Mouse (Mus musculus) neural tube, embryonic 13.5 days (tissue): ENCODE data around the gene Vwa7. TPM values are rescaled to one million over a fixed set of nuclear protein-coding genes. Genes with fewer than 3 reads are reported as not detected.
A peak's percentile ranks its signal among the peaks of the same experiment; 100 is the strongest.
"Not testable (repeated sequence)": the region's sequence is repeated elsewhere in the genome, so short reads cannot be mapped to it uniquely, and the experiment has no call there.

Experiments used
- ATAC-seq: fragments of 200-750 bp; cut with Nextera tagmentation; 2 replicates; pipeline ENCODE4 v1.8.0; 2017; ENCODE audit warnings: low read depth, mild to moderate bottlenecking, moderate TSS enrichment, moderate library complexity
- H3K27ac ChIP-seq: fragments of 300-500 bp; sonication (generic); replicated peaks from 2 replicates; pipeline ENCODE4 v1.5.1; 2015; ENCODE audit warnings: moderate library complexity, mild to moderate bottlenecking, inconsistent platforms
- H3K27me3 ChIP-seq: fragments of 300-500 bp; sonication (generic); 2 replicates; pipeline ENCODE4 v1.6.1; 2015; ENCODE audit warnings: mild to moderate bottlenecking, inconsistent platforms
- H3K36me3 ChIP-seq: fragments of 300-500 bp; sonication (generic); 2 replicates; pipeline ENCODE4 v1.6.1; 2015; ENCODE audit warnings: mild to moderate bottlenecking, inconsistent platforms
- H3K4me1 ChIP-seq: fragments of 300-500 bp; sonication (generic); replicated peaks from 2 replicates; pipeline ENCODE4 v1.6.1; 2015; ENCODE audit warnings: inconsistent platforms
- H3K4me2 ChIP-seq: fragments of 300-500 bp; sonication (generic); 2 replicates; pipeline ENCODE4 v1.6.1; 2015; ENCODE audit warnings: inconsistent platforms, mild to moderate bottlenecking, moderate library complexity
- H3K4me3 ChIP-seq: fragments of 300-500 bp; sonication (generic); 2 replicates; pipeline ENCODE4 v1.5.1; 2015; ENCODE audit warnings: mild to moderate bottlenecking, inconsistent platforms
- H3K9ac ChIP-seq: fragments of 300-500 bp; sonication (generic); 2 replicates; pipeline ENCODE4 v1.6.1; 2015; ENCODE audit warnings: moderate library complexity, mild to moderate bottlenecking, inconsistent platforms
- H3K9me3 ChIP-seq: fragments of 300-500 bp; sonication (generic); 2 replicates; pipeline ENCODE4 v1.6.1; 2016; ENCODE audit warnings: inconsistent platforms
- WGBS: fragments of 180-500 bp; shearing (Covaris S2); methylation state at CpG from one replicate; pipeline ENCODE4 v1.1.7; 2015; 5-methylcytosine and 5-hydroxymethylcytosine counted together
- polyA plus RNA-seq: library from polyadenylated mRNA; unstranded; fragments of >200 nt; fragmentation: Nextera tagmentation; extraction: Ambion mirVana; gene quantifications from 2 replicates; pipeline ENCODE4 v1.2.1, GENCODE M21; 2015

The Vwa7 gene
- polyA plus RNA-seq, result 0.17 and 0.18 TPM in 2 replicates

GRCm38 (mm10) chr17:35016376-35016775 lies at the start of gene Vwa7:
TSS of gene Vwa7 (plus strand) at chr17:35016579.
- H3K9ac ChIP-seq, result peak within 1 kb of the TSS; percentile 31; the same call in 1 of the 2 replicates
- H3K4me3 ChIP-seq, result no peak within 1 kb of the TSS
- H3K4me1 ChIP-seq, result peaks cover 17% of the 10 kb centered on the region
- H3K4me2 ChIP-seq, result no peak within 1 kb of the TSS
- peak; percentile 34; the same call in 1 of the 2 replicates for ATAC-seq
- no peaks in the 10 kb centered on the region for H3K27me3 ChIP-seq
- peaks cover 64% of the 10 kb centered on the region for H3K36me3 ChIP-seq
- no peaks in the 10 kb centered on the region for H3K9me3 ChIP-seq
- WGBS, result 61% methylated on average over 12 of the region's 12 CpGs
- no peak within 1 kb of the TSS for H3K27ac ChIP-seq

- H3K4me1 ChIP-seq, H3K9me3 ChIP-seq, H3K4me2 ChIP-seq, ATAC-seq, H3K4me3 ChIP-seq, H3K36me3 ChIP-seq, H3K9ac ChIP-seq, H3K27ac ChIP-seq: not testable (repeated sequence)
- H3K27me3 ChIP-seq, result peaks cover 57% of the 10 kb centered on the region
- 67% methylated on average over 8 of the region's 11 CpGs for WGBS
These were observed 46.6 kb upstream of the Vwa7 start, which contains the start of gene Gm20481 for GRCm38 (mm10) chr17:34969822-34970221. TSS of gene Gm20481 (plus strand) at chr17:34969912.

GRCm38 (mm10) chr17:34970850-34971249 lies 45.5 kb upstream of the Vwa7 start:
- H3K4me2 ChIP-seq, H3K36me3 ChIP-seq, H3K9me3 ChIP-seq, H3K27ac ChIP-seq, H3K4me1 ChIP-seq, H3K4me3 ChIP-seq, H3K9ac ChIP-seq, ATAC-seq: not testable (repeated sequence)
- H3K27me3 ChIP-seq, result peaks cover 48% of the 10 kb centered on the region
- 30% methylated on average over 26 of the region's 37 CpGs for WGBS

- H3K27ac ChIP-seq, H3K9me3 ChIP-seq, H3K9ac ChIP-seq, H3K36me3 ChIP-seq, H3K4me1 ChIP-seq: not testable (repeated sequence)
- Histone ChIP-seq H3K4me3 (peak overlapping the region; percentile 40), H3K27me3 (peaks cover 46% of the 10 kb centered on the region), H3K4me2 (peak overlapping the region; percentile 78)
- WGBS, result under 1% methylated on average over 22 of the region's 43 CpGs
- peak; percentile 45; the same call in 1 of the 2 replicates for ATAC-seq
These were observed 44.7 kb upstream of the Vwa7 start for GRCm38 (mm10) chr17:34971694-34972068.

GRCm38 (mm10) chr17:34972069-34972749 lies 44.2 kb upstream of the Vwa7 start, which contains the start of the genes Hspa1a and Hspa1l:
TSS of gene Hspa1a (minus strand) at chr17:34972156.
TSS of gene Hspa1l (plus strand) at chr17:34972703.
- whole genome bisulfite sequencing, result 1% methylated on average over 29 of the region's 33 CpGs
- Histone ChIP-seq H3K4me2 (peak within 1 kb of the TSS; percentile 78), H3K4me3 (peak within 1 kb of the TSS; percentile 40), H3K27me3 (peaks cover 45% of the 10 kb centered on the region), H3K9ac (peak within 1 kb of the TSS; percentile 58)
- H3K4me1 ChIP-seq, H3K36me3 ChIP-seq, H3K27ac ChIP-seq, H3K9me3 ChIP-seq: not testable (repeated sequence)
- peak; percentile 92 for ATAC-seq

GRCm38 (mm10) chr17:34975581-34976492 lies 40.5 kb upstream of the Vwa7 start:
- peaks cover 16% of the 10 kb centered on the region for H3K27me3 ChIP-seq
- H3K9ac ChIP-seq, result no peak overlapping the region
- H3K36me3 ChIP-seq, result no peaks in the 10 kb centered on the region
- H3K4me3 ChIP-seq, result no peak overlapping the region
- H3K9me3 ChIP-seq, result no peaks in the 10 kb centered on the region
- H3K4me2 ChIP-seq, result no peak overlapping the region
- H3K27ac ChIP-seq, result no peak overlapping the region
- 82% methylated on average over 3 of the region's 3 CpGs for whole genome bisulfite sequencing
- ATAC-seq, result no peak
- H3K4me1 ChIP-seq, result peaks cover 16% of the 10 kb centered on the region

- H3K4me2 ChIP-seq, result no peak overlapping the region
These were observed 39.4 kb upstream of the Vwa7 start for GRCm38 (mm10) chr17:34977000-34977399.

GRCm38 (mm10) chr17:34978239-34978638 lies 38.1 kb upstream of the Vwa7 start:
- no peaks in the 10 kb centered on the region for H3K36me3 ChIP-seq
- H3K4me3 ChIP-seq, result no peak overlapping the region
- no peaks in the 10 kb centered on the region for H3K9me3 ChIP-seq
- peaks cover 9% of the 10 kb centered on the region for H3K27me3 ChIP-seq
- H3K4me1 ChIP-seq, result peaks cover 26% of the 10 kb centered on the region
- WGBS, result 88% methylated on average over 27 of the region's 27 CpGs
- no peak overlapping the region for H3K27ac ChIP-seq
- H3K9ac ChIP-seq, result no peak overlapping the region
- no peak for ATAC-seq
- H3K4me2 ChIP-seq, result no peak overlapping the region

More at GRCm38 (mm10) chr17:34977000-34977399, 39.4 kb upstream of the Vwa7 start:
- Histone ChIP-seq H3K27me3 (peaks cover 16% of the 10 kb centered on the region), H3K36me3 (no peaks in the 10 kb centered on the region), H3K4me1 (peaks cover 20% of the 10 kb centered on the region), H3K4me3 (no peak overlapping the region), H3K27ac (no peak overlapping the region), H3K9me3 (no peaks in the 10 kb centered on the region), H3K9ac (no peak overlapping the region)
- 94% methylated on average over 20 of the region's 20 CpGs for WGBS
- no peak for ATAC-seq

GRCm38 (mm10) chr17:34979631-34980030 lies 36.7 kb upstream of the Vwa7 start:
- H3K4me3 ChIP-seq, result no peak overlapping the region
- H3K4me1 ChIP-seq, result peaks cover 29% of the 10 kb centered on the region
- no peaks in the 10 kb centered on the region for H3K27me3 ChIP-seq
- H3K27ac ChIP-seq, result no peak overlapping the region
- H3K36me3 ChIP-seq, result no peaks in the 10 kb centered on the region
- no peak for ATAC-seq
- H3K9ac ChIP-seq, result 0 out of 2 replicates have a peak overlapping the region, but pooled peaks have one; percentile 19
- H3K9me3 ChIP-seq, result no peaks in the 10 kb centered on the region
- WGBS, result 95% methylated on average over 4 of the region's 4 CpGs
- no peak overlapping the region for H3K4me2 ChIP-seq

GRCm38 (mm10) chr17:34980655-34981054 lies 35.7 kb upstream of the Vwa7 start:
- H3K4me3 ChIP-seq, result peak overlapping the region; percentile 75
- 15% methylated on average over 2 of the region's 2 CpGs for WGBS
- peaks cover 29% of the 10 kb centered on the region for H3K4me1 ChIP-seq
- H3K27ac ChIP-seq, result no peak overlapping the region
- H3K27me3 ChIP-seq, result no peaks in the 10 kb centered on the region
- peaks cover 8% of the 10 kb centered on the region for H3K36me3 ChIP-seq
- peak overlapping the region; percentile 96 for H3K4me2 ChIP-seq
- H3K9me3 ChIP-seq, result no peaks in the 10 kb centered on the region
- ATAC-seq, result no peak
- peak overlapping the region; percentile 89 for H3K9ac ChIP-seq

- Histone ChIP-seq H3K4me3 (peak within 1 kb of the TSS; percentile 75), H3K27me3 (no peaks in the 10 kb centered on the region), H3K27ac (peak within 1 kb of the TSS; percentile 98), H3K9me3 (no peaks in the 10 kb centered on the region), H3K4me2 (peak within 1 kb of the TSS; percentile 96), H3K4me1 (peaks cover 29% of the 10 kb centered on the region), H3K9ac (peak within 1 kb of the TSS; percentile 89), H3K36me3 (peaks cover 17% of the 10 kb centered on the region)
- under 1% methylated on average over 58 of the region's 58 CpGs for WGBS
- ATAC-seq, result peak; percentile 95
These were observed 34.6 kb upstream of the Vwa7 start, which contains the start of gene Lsm2 for GRCm38 (mm10) chr17:34981690-34982180. TSS of gene Lsm2 (plus strand) at chr17:34981862.

GRCm38 (mm10) chr17:34982328-34982727 lies 34.1 kb upstream of the Vwa7 start:
- no peaks in the 10 kb centered on the region for H3K27me3 ChIP-seq
- peak overlapping the region; percentile 98 for H3K27ac ChIP-seq
- peak overlapping the region; percentile 75 for H3K4me3 ChIP-seq
- ATAC-seq, result peak; percentile 34
- peak overlapping the region; percentile 89 for H3K9ac ChIP-seq
- 0% methylated on average over 15 of the region's 15 CpGs for WGBS
- peak overlapping the region; percentile 96 for H3K4me2 ChIP-seq
- H3K4me1 ChIP-seq, result peaks cover 29% of the 10 kb centered on the region
- peaks cover 17% of the 10 kb centered on the region for H3K36me3 ChIP-seq
- no peaks in the 10 kb centered on the region for H3K9me3 ChIP-seq
